Mouse (Mus musculus) right cerebral cortex, postnatal 10 days (tissue): ENCODE results near the gene Capn13.
"Not testable (repeated sequence)": the region's sequence is repeated elsewhere in the genome, so short reads cannot be mapped to it uniquely, and the experiment has no call there.

Experiments
- DNase-seq, 2 experiments: peaks; one replicate each; pipeline ENCODE4 v3.0.0; 2021; ENCODE audit warnings: low spot score in 2 of 2

Gene Capn13

GRCm38 (mm10) chr17:73277770-73278169 lies 122.9 kb downstream of the Capn13 start:
- peak in 1 of 2 experiments; percentile 14 for DNase-seq

- peak in 1 of 2 experiments; percentile 15 for DNase-seq
Measured at GRCm38 (mm10) chr17:73275066-73275465, 125.6 kb downstream of the Capn13 start.

GRCm38 (mm10) chr17:73273809-73274208 lies 126.9 kb downstream of the Capn13 start:
- DNase-seq = peak in 1 of 2 experiments; percentile 10

GRCm38 (mm10) chr17:73271797-73272600 lies 128.7 kb downstream of the Capn13 start:
- DNase-seq = peak; percentile 81 to 92

- DNase-seq = peak; percentile 53 to 59
Measured at GRCm38 (mm10) chr17:73270871-73271796, 129.5 kb downstream of the Capn13 start.

GRCm38 (mm10) chr17:73263077-73263501 lies 137.6 kb downstream of the Capn13 start:
- DNase-seq = peak; percentile 78 to 83

- DNase-seq = no peak
Measured at GRCm38 (mm10) chr17:73262558-73262957, 138.1 kb downstream of the Capn13 start.

GRCm38 (mm10) chr17:73259258-73259657 lies 141.4 kb downstream of the Capn13 start:
- not testable (repeated sequence) for DNase-seq

GRCm38 (mm10) chr17:73258620-73259019 lies 142.0 kb downstream of the Capn13 start:
- no peak for DNase-seq
